Mouse (Mus musculus): Measurements from ENCODE around the gene Skint11.
"Not testable (repeated sequence)": the region's sequence is repeated elsewhere in the genome, so short reads cannot be mapped to it uniquely, and the experiment has no call there.

The Skint11 gene

GRCm38 (mm10) chr4:114163084-114163483, at the start of gene Skint11:
Skint11 (plus strand) TSS chr4:114163384.
- DNase-seq: no peak

GRCm38 (mm10) chr4:114161149-114161548, 2.0 kb upstream of the Skint11 start:
- no peak for DNase-seq

GRCm38 (mm10) chr4:114172898-114173297, 9.7 kb downstream of the Skint11 start:
- not testable (repeated sequence) for DNase-seq

GRCm38 (mm10) chr4:114256906-114257305, 93.7 kb downstream of the Skint11 start:
- not testable (repeated sequence) for DNase-seq
